Mouse (Mus musculus): ENCODE results near the gene Trf.

DNA sequence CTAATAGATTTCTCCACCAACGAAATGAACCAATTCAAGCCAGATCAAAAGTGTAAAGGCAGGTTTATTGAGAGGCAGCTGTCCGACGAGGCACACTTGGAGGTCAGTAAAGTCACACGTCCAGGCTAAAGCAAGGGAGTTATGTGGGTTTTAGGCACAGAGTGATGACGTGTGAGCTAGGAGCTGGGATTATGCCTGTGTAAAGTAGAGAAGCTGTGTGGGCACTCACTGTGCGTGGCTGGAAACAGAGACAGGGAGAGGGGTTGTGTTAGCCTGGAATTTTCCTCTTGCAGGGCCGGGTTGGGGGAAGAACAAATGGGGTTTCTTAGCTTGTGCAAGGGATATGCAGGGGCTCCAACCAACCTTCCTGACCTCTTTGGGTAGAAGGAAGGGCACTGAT, 61.5 kb downstream of the Trf start:
- TF ChIP-seq CTCF (IDR thresholded peaks at IDR 0.05; ENCODE audit: insufficient read depth, low read depth, low read length) (no peak), POLR2A (IDR thresholded peaks at IDR 0.05; ENCODE audit: insufficient read depth, low read depth, low read length) (no peak)

Data from olfactory bulb, adult 2 months (tissue).